Mouse (Mus musculus) forebrain, embryonic 14.5 days (tissue): ENCODE data around the gene Itga9. TPM values are rescaled to one million over a fixed set of nuclear protein-coding genes. Genes with fewer than 3 reads are reported as not detected.

Experiments used
- ATAC-seq: fragments of 200-750 bp; cut with Nextera tagmentation; 2 replicates; pipeline ENCODE4 v1.8.0; 2017; ENCODE audit warnings: mild to moderate bottlenecking, moderate library complexity
- DNase-seq: peaks from one replicate; pipeline ENCODE4 v3.0.0-alpha.2; 2015; ENCODE audit warnings: low spot score
- H3K27ac ChIP-seq: fragments of 300-500 bp; sonication (generic); 2 replicates; pipeline ENCODE4 v1.5.1; 2014; ENCODE audit warnings: low read depth, mild to moderate bottlenecking, control low read depth, low read length, moderate library complexity
- H3K27me3 ChIP-seq: fragments of 300-500 bp; sonication (generic); replicated peaks from 2 replicates; pipeline ENCODE4 v1.6.1; 2014; ENCODE audit warnings: low read length, control low read depth, mixed read lengths; ENCODE audit not compliant: control insufficient read depth, insufficient read depth
- H3K36me3 ChIP-seq: fragments of 300-500 bp; sonication (generic); 2 replicates; pipeline ENCODE4 v1.6.1; 2014; ENCODE audit warnings: low read length, control low read depth; ENCODE audit not compliant: control insufficient read depth, insufficient read depth
- H3K4me1 ChIP-seq: fragments of 300-500 bp; sonication (generic); 2 replicates; pipeline ENCODE4 v1.6.1; 2014; ENCODE audit warnings: antibody characterized with exemption, low read length, control low read depth; ENCODE audit not compliant: control insufficient read depth, insufficient read depth
- H3K4me2 ChIP-seq: fragments of 300-500 bp; sonication (generic); 2 replicates; pipeline ENCODE4 v1.6.1; 2014; ENCODE audit warnings: mild to moderate bottlenecking, control low read depth, low read length
- H3K4me3 ChIP-seq: fragments of 300-500 bp; sonication (generic); 2 replicates; pipeline ENCODE4 v1.5.1; 2014; ENCODE audit warnings: low read depth, low read length, control low read depth
- H3K9ac ChIP-seq: fragments of 300-500 bp; sonication (generic); 2 replicates; pipeline ENCODE4 v1.6.1; 2014; ENCODE audit warnings: mild to moderate bottlenecking, low read length, control low read depth, moderate library complexity
- H3K9me3 ChIP-seq: fragments of 300-500 bp; sonication (generic); replicated peaks from 2 replicates; pipeline ENCODE4 v1.6.1; 2016; ENCODE audit warnings: low read length, control low read depth, mixed read lengths; ENCODE audit not compliant: control insufficient read depth
- WGBS: fragments of 180-500 bp; shearing (Covaris S2); extraction: QIAGEN DNeasy Blood & Tissue Kit; methylation state at CpG from one replicate; pipeline ENCODE4 v1.1.7; 2014; 5-methylcytosine and 5-hydroxymethylcytosine counted together
- polyA plus RNA-seq: library from polyadenylated mRNA; unstranded; fragments of >200 nt; fragmentation: Nextera tagmentation; extraction: Ambion mirVana; gene quantifications from 2 replicates; pipeline ENCODE4 v1.2.1, GENCODE M21; 2014

Itga9 gene
- polyA plus RNA-seq, 1 experiment from 2014 or later, result 0.88 TPM

DNA sequence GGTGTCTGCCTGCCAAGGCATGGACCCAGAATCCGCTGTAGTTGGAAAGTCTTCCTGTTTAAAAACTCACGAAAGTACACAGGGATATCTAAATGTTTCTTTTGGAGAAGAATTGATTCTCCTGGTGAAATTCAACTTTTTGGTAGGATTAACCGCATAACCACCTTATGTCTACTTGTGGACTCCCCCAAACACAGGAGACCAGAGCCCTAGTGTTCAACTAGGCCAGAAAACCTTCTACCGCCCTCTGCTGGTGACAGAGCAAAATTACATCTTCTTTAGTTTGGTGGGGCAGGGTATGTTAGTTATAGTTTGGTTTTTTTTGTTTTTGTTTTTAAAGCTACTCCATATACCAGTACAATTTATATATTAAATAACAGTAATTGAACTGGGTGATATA lies 264.6 kb downstream of the Itga9 start:
- ATAC-seq (no peak), DNase-seq (peak; percentile 75)
- no peak overlapping the region for H3K4me3 ChIP-seq
- no peaks in the 10 kb centered on the region for H3K9me3 ChIP-seq
- WGBS, result 54% methylated on average over 4 of the region's 4 CpGs
- H3K27ac ChIP-seq, result no peak overlapping the region
- no peak overlapping the region for H3K4me2 ChIP-seq
- H3K36me3 ChIP-seq, result no peaks in the 10 kb centered on the region
- H3K4me1 ChIP-seq, result no peaks in the 10 kb centered on the region
- H3K27me3 ChIP-seq, result no peaks in the 10 kb centered on the region
- H3K9ac ChIP-seq, result no peak overlapping the region

DNA sequence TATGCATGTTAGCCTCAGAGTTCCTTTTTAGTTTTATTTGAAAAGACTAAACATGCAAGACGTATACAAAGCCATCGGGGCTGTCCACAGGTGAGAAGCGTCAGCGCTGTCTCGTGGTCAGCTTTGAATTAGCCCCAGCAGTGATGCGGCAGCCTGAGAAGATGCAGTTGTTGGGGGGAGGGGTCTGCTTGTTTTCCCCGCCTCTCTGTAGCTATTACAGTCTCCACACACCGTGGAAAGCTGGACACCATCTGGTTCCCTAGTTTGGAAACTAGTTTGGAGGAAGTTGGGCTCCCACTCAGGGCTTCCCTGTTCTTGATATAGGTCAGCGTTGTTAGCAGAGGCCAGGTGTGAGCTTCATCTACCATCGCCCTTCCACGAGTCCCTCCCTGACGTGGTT lies 266.5 kb downstream of the Itga9 start:
- no peaks in the 10 kb centered on the region for H3K36me3 ChIP-seq
- no peak overlapping the region for H3K4me3 ChIP-seq
- no peaks in the 10 kb centered on the region for H3K27me3 ChIP-seq
- 94% methylated on average over 12 of the region's 12 CpGs for WGBS
- H3K9me3 ChIP-seq, result no peaks in the 10 kb centered on the region
- H3K9ac ChIP-seq, result no peak overlapping the region
- no peaks in the 10 kb centered on the region for H3K4me1 ChIP-seq
- no peak overlapping the region for H3K27ac ChIP-seq
- no peak for DNase-seq
- H3K4me2 ChIP-seq, result no peak overlapping the region
- ATAC-seq, result no peak

DNA sequence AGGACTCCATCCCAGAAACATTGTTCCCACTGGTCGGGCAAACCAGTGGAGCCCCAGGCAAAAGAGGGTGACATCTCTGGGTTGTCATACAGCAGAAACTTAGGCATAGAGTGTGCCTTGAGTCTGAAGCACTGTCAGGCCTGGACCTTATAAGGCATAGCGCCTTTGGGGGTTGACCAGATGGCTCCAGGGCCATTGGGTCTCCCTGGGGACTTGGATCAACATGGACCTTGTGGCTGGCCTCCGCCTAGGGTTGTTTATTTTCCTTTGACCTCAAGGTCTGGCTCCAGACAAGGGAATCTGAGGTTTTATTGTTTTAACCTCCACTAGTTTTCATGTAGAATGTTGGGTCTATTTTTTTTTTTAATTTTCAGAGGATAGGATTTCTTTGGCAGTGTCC lies 267.1 kb downstream of the Itga9 start:
- no peak overlapping the region for H3K27ac ChIP-seq
- ATAC-seq (no peak), DNase-seq (no peak)
- no peak overlapping the region for H3K4me2 ChIP-seq
- H3K4me1 ChIP-seq, result no peaks in the 10 kb centered on the region
- no peaks in the 10 kb centered on the region for H3K36me3 ChIP-seq
- H3K4me3 ChIP-seq, result no peak overlapping the region
- WGBS, result 91% methylated on average over 3 of the region's 3 CpGs
- no peak overlapping the region for H3K9ac ChIP-seq
- H3K9me3 ChIP-seq, result no peaks in the 10 kb centered on the region
- H3K27me3 ChIP-seq, result no peaks in the 10 kb centered on the region

DNA sequence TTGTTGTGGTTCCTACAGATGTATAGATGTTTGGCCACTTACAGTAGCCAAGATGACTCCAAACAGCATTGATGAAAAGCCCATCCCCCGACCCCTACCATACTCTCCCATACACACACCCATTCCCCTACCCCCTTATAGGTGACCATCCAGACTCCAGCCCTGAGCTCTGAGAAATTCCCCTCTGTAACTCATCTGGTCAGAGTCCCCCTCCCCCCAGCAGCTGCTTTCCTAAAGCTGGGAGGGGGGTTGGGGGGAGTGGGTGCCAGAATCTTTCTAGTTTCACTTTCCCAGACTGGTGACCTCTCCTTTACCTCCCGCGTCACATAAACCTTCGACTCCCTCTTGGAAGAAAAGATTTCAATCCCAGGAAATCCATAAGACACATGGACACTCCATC lies 269.2 kb downstream of the Itga9 start:
- H3K4me3 ChIP-seq, result no peak overlapping the region
- H3K27me3 ChIP-seq, result no peaks in the 10 kb centered on the region
- no peaks in the 10 kb centered on the region for H3K9me3 ChIP-seq
- WGBS, result 86% methylated on average over 4 of the region's 4 CpGs
- H3K9ac ChIP-seq, result no peak overlapping the region
- H3K27ac ChIP-seq, result no peak overlapping the region
- H3K4me2 ChIP-seq, result no peak overlapping the region
- ATAC-seq (no peak), DNase-seq (no peak)
- no peaks in the 10 kb centered on the region for H3K36me3 ChIP-seq
- no peaks in the 10 kb centered on the region for H3K4me1 ChIP-seq

DNA sequence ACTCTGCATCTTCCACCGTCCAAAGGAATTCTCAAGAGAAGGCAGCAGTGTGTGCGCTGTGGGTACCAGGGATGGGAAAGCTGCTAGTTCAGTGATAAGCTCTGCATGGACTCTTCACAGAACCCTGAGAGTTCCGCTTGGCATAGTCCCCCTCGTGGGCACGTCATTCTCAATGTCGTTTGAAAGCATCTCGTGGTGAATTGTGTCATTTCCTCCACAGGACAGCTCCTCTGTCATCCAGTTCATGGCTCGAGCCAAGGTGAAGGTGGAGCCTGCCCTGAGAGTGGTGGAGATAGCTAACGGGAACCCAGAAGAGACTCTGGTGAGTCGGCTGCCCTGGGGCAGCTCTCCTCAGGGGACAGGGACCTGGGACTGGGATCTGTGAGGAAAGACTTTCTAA lies 270.4 kb downstream of the Itga9 start:
- no peak for DNase-seq
- ATAC-seq, result no peak
- no peak overlapping the region for H3K9ac ChIP-seq
- no peak overlapping the region for H3K27ac ChIP-seq
- no peaks in the 10 kb centered on the region for H3K4me1 ChIP-seq
- H3K9me3 ChIP-seq, result no peaks in the 10 kb centered on the region
- H3K4me2 ChIP-seq, result no peak overlapping the region
- WGBS, result 88% methylated on average over 10 of the region's 10 CpGs
- no peak overlapping the region for H3K4me3 ChIP-seq
- H3K27me3 ChIP-seq, result no peaks in the 10 kb centered on the region
- H3K36me3 ChIP-seq, result no peaks in the 10 kb centered on the region

DNA sequence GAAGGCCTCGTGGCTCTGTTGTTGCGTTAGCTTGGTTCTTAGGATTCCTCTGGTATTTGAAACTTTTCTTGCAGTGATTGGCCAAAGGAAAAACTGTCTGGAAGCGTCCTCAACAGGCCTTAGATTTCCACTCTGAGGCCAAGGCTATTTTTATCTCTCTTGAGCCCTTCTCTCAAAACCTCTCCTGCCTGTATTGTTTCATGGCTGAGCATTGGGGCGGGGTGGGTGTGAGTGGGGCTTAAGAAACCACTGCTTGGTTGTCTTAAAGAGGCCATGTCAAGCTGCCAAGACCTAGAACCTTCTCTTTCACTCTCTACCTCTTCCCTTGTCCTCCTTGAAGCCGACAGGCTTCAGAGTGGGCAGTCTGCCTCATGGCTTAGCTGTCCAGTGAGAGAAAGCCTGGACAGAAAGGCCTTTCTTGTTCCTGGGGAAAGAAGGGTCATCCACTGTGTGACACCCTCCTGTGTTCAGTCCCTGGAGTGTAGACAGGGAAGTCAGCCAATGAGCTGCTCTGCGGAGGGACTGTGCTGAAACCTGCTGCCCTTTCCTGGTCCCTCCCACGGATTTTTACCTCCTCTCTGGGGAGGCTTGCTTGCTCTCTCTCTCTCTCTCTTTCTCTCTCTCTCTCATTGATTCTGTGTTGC lies 271.0 kb downstream of the Itga9 start:
- Histone ChIP-seq H3K9me3 (no peaks in the 10 kb centered on the region), H3K4me1 (no peaks in the 10 kb centered on the region), H3K36me3 (no peaks in the 10 kb centered on the region), H3K27me3 (no peaks in the 10 kb centered on the region), H3K4me3 (no peak overlapping the region), H3K9ac (no peak overlapping the region), H3K4me2 (no peak overlapping the region), H3K27ac (no peak overlapping the region)
- ATAC-seq, result no peak
- WGBS, result 81% methylated on average over 7 of the region's 7 CpGs
- DNase-seq, result no peak

DNA sequence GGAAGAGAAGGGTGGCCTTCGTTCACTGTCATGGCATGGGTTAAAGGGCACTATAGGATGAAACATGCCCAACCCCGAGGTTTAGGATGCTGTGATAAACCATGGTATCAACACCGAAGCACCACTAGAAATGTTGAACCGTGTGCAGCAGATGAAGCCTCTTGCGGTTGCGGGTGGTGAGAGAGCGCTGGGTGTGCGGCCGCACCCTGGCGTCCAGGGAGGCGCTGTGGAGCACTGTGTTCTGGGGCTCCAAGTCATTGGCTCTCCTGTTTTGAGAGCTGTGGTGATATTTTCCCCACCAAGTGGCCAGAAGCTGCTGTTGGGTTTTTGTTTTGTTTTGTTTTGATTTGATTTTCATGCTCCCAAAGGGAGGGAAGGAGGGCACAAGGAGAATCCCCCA lies 272.1 kb downstream of the Itga9 start:
- Histone ChIP-seq H3K4me1 (no peaks in the 10 kb centered on the region), H3K4me3 (no peak overlapping the region), H3K9ac (no peak overlapping the region), H3K27me3 (no peaks in the 10 kb centered on the region), H3K9me3 (no peaks in the 10 kb centered on the region), H3K36me3 (no peaks in the 10 kb centered on the region), H3K4me2 (no peak overlapping the region), H3K27ac (no peak overlapping the region)
- no peak for ATAC-seq
- no peak for DNase-seq
- WGBS, result 86% methylated on average over 11 of the region's 11 CpGs

DNA sequence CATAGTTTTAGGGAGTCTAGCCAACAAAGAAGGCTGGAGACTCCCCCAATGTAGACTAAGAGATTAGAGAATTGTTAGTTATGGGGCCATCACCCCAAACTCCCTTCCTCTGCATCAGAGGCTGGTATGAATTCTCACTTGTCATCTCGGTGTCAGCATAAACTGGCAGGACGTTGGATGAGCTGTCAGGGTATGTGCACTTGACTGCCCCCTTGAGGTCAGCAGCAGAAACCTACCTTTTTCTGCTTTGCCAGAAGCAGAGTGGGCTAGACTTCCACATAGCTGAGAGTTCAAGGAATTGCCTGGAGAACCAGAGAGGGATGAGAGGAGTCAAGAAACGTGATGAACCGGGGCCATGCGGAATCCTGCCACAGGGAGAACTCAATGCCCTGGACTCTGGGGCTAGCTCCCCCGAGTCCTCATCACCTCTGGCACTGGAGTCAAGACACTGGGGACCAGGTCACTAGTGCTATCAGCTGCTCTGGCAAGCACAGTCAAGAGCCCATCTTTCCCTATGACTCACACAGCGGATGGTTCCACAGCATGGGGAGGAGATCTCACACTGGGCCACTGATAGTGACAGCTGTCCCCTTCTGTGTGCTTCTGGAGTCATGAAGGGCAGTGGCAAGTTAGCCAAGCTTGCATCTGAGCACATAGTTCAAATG lies 274.9 kb downstream of the Itga9 start:
- WGBS, result 73% methylated on average over 7 of the region's 7 CpGs
- ATAC-seq (no peak), DNase-seq (no peak)
- Histone ChIP-seq H3K9me3 (no peaks in the 10 kb centered on the region), H3K9ac (no peak overlapping the region), H3K36me3 (no peaks in the 10 kb centered on the region), H3K4me3 (no peak overlapping the region), H3K4me1 (no peaks in the 10 kb centered on the region), H3K27ac (no peak overlapping the region), H3K4me2 (no peak overlapping the region), H3K27me3 (no peaks in the 10 kb centered on the region)

DNA sequence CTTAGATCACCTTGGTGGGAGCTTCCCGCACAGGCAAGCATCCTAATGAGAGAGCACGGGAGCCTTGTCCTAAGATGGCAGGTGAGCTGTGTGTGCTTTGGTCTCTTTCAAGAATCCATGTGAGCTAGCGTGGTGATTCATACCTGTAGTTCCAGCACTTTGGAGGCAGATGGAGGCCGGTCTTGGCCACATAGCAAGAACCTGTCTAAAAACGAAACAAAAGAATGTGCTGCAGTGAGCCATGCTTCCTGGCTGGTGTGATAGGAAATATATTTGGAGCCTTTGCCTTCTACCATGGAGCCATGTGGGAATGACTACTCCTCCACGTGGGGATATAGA lies 275.4 kb downstream of the Itga9 start:
- DNase-seq, result no peak
- Histone ChIP-seq H3K9me3 (no peaks in the 10 kb centered on the region), H3K27me3 (no peaks in the 10 kb centered on the region), H3K27ac (no peak overlapping the region), H3K36me3 (no peaks in the 10 kb centered on the region), H3K4me3 (no peak overlapping the region), H3K4me2 (no peak overlapping the region), H3K9ac (no peak overlapping the region), H3K4me1 (no peaks in the 10 kb centered on the region)
- 91% methylated on average over 6 of the region's 6 CpGs for WGBS
- no peak for ATAC-seq
